ENCODE assay signal across 8 mouse cellular contexts in genomic region chr7:28376011-28376771, GRCm38 (mm10). TPM values are rescaled to one million over a fixed set of nuclear protein-coding genes. Genes with fewer than 3 reads are reported as not detected.
DNase-seq lines count a peak whose midpoint lies in the region; ATAC-seq lines count a peak whose summit lies in the region.

No protein-coding gene starts in this region.

- DNase-seq in urinary bladder, adult 18-20 months (ENCODE audit: low spot score in 2 of 2), result peak; percentile 73 to 86
- no peak for DNase-seq in urinary bladder, postnatal 10 days (ENCODE audit: low spot score)
- DNase-seq in hindbrain, embryonic 14.5 days (ENCODE audit: low spot score), result no peak
- peak; percentile 66 for DNase-seq in neural tube, embryonic 10.5 days (ENCODE audit: extremely low spot score, low spot score)
- DNase-seq in thymus, postnatal 25 days, result peak; percentile 68
- DNase-seq in frontal cortex, postnatal 36 days (ENCODE audit: low spot score in 2 of 2), result no peak

- H3K9me3 ChIP-seq in forebrain, embryonic 16.5 days (ENCODE audit: control insufficient read depth, low read length), result no peaks in the 10 kb centered on the region
- H3K9me3 ChIP-seq in hindbrain, embryonic 14.5 days (ENCODE audit: control insufficient read depth, low read length), result no peaks in the 10 kb centered on the region
- no peaks in the 10 kb centered on the region for H3K9me3 ChIP-seq in liver, embryonic 12.5 days (replicated peaks)

- H3K4me3 ChIP-seq in forebrain, embryonic 16.5 days (replicated peaks; ENCODE audit: low read length), result peak overlapping the region; percentile 53
- H3K4me3 ChIP-seq in hindbrain, embryonic 14.5 days (replicated peaks; ENCODE audit: low read length), result peak overlapping the region; percentile 37
- peak overlapping the region; percentile 69 for H3K4me3 ChIP-seq in liver, embryonic 12.5 days

- peak overlapping the region; percentile 76 for H3K4me2 ChIP-seq in forebrain, embryonic 16.5 days (ENCODE audit: low read length)
- H3K4me2 ChIP-seq in hindbrain, embryonic 14.5 days (replicated peaks), result peak overlapping the region; percentile 83
- peak overlapping the region; percentile 92 for H3K4me2 ChIP-seq in liver, embryonic 12.5 days

- WGBS in forebrain, embryonic 16.5 days, result 6% methylated on average over 30 of the region's 30 CpGs
- WGBS in hindbrain, embryonic 14.5 days, result 5% methylated on average over 28 of the region's 30 CpGs
- WGBS in liver, embryonic 12.5 days (ENCODE audit: insufficient replicate concordance), result 6% methylated on average over 30 of the region's 30 CpGs

- no peaks in the 10 kb centered on the region for H3K27me3 ChIP-seq in forebrain, embryonic 16.5 days (replicated peaks; ENCODE audit: control insufficient read depth, insufficient read depth, low read length)
- H3K27me3 ChIP-seq in hindbrain, embryonic 14.5 days (ENCODE audit: control insufficient read depth, insufficient read depth, low read length), result no peaks in the 10 kb centered on the region
- 0 out of 2 replicates have a peak, but pooled peaks cover 4% of the 10 kb centered on the region for H3K27me3 ChIP-seq in liver, embryonic 12.5 days (replicated peaks)

- peak overlapping the region; percentile 72 for H3K9ac ChIP-seq in forebrain, embryonic 16.5 days (replicated peaks; ENCODE audit: low read depth, low read length)
- H3K9ac ChIP-seq in hindbrain, embryonic 14.5 days, result peak overlapping the region; percentile 61
- H3K9ac ChIP-seq in liver, embryonic 12.5 days, result peak overlapping the region; percentile 71

- ATAC-seq in forebrain, embryonic 16.5 days, result no peak
- ATAC-seq in hindbrain, embryonic 14.5 days (ENCODE audit: low FRiP score), result no peak
- ATAC-seq in liver, embryonic 12.5 days, result no peak

- H3K27ac ChIP-seq in forebrain, embryonic 16.5 days (ENCODE audit: low read length), result peak overlapping the region; percentile 85
- peak overlapping the region; percentile 87 for H3K27ac ChIP-seq in hindbrain, embryonic 14.5 days
- peak overlapping the region; percentile 95 for H3K27ac ChIP-seq in liver, embryonic 12.5 days

- peaks cover 46% of the 10 kb centered on the region for H3K4me1 ChIP-seq in forebrain, embryonic 16.5 days (replicated peaks; ENCODE audit: control insufficient read depth, insufficient read depth, low read length)
- peaks cover 22% of the 10 kb centered on the region; the same call in 1 of the 2 replicates for H3K4me1 ChIP-seq in hindbrain, embryonic 14.5 days (replicated peaks; ENCODE audit: control insufficient read depth, insufficient read depth, low read length)
- peaks cover 88% of the 10 kb centered on the region for H3K4me1 ChIP-seq in liver, embryonic 12.5 days

- H3K36me3 ChIP-seq in forebrain, embryonic 16.5 days (ENCODE audit: control insufficient read depth, insufficient read depth), result no peaks in the 10 kb centered on the region
- H3K36me3 ChIP-seq in hindbrain, embryonic 14.5 days (replicated peaks; ENCODE audit: control insufficient read depth, insufficient read depth), result no peaks in the 10 kb centered on the region
- H3K36me3 ChIP-seq in liver, embryonic 12.5 days, result peaks cover 9% of the 10 kb centered on the region

RNA-seq across cellular contexts. Expression of gene Plekhg2, which starts 3.8 kb away (rescaled TPM):
- polyA plus RNA-seq in forebrain, embryonic 16.5 days (2015; fragmentation: Nextera tagmentation; extraction: Ambion mirVana), result 40.7 and 50.8 TPM in 2 replicates
- polyA plus RNA-seq in hindbrain, embryonic 14.5 days (2014; fragmentation: Nextera tagmentation; extraction: Ambion mirVana), result 21.5 and 25.5 TPM in 2 replicates
- 13.7 and 14.4 TPM in 2 replicates for polyA plus RNA-seq in liver, embryonic 12.5 days (2016; fragmentation: Nextera tagmentation; extraction: Ambion mirVana)

RNA-seq across cellular contexts. Expression of gene Zfp36, which starts 3.9 kb away (rescaled TPM):
- polyA plus RNA-seq in forebrain, embryonic 16.5 days (2015; fragmentation: Nextera tagmentation; extraction: Ambion mirVana), result 6.5 and 6.7 TPM in 2 replicates
- polyA plus RNA-seq in hindbrain, embryonic 14.5 days (2014; fragmentation: Nextera tagmentation; extraction: Ambion mirVana), result 3.0 and 3.7 TPM in 2 replicates
- polyA plus RNA-seq in liver, embryonic 12.5 days (2016; fragmentation: Nextera tagmentation; extraction: Ambion mirVana), result 7.4 and 7.5 TPM in 2 replicates

RNA-seq across cellular contexts. Expression of gene Med29, which starts 16.3 kb away (rescaled TPM):
- 39.9 and 40.2 TPM in 2 replicates for polyA plus RNA-seq in forebrain, embryonic 16.5 days (2015; fragmentation: Nextera tagmentation; extraction: Ambion mirVana)
- 39.2 and 44.5 TPM in 2 replicates for polyA plus RNA-seq in hindbrain, embryonic 14.5 days (2014; fragmentation: Nextera tagmentation; extraction: Ambion mirVana)
- 35.1 and 36.8 TPM in 2 replicates for polyA plus RNA-seq in liver, embryonic 12.5 days (2016; fragmentation: Nextera tagmentation; extraction: Ambion mirVana)

RNA-seq across cellular contexts. Expression of gene Paf1, which starts 16.6 kb away (rescaled TPM):
- 107 and 111 TPM in 2 replicates for polyA plus RNA-seq in forebrain, embryonic 16.5 days (2015; fragmentation: Nextera tagmentation; extraction: Ambion mirVana)
- polyA plus RNA-seq in hindbrain, embryonic 14.5 days (2014; fragmentation: Nextera tagmentation; extraction: Ambion mirVana), result 73.9 and 74.3 TPM in 2 replicates
- polyA plus RNA-seq in liver, embryonic 12.5 days (2016; fragmentation: Nextera tagmentation; extraction: Ambion mirVana), result 36.5 and 42.4 TPM in 2 replicates

RNA-seq across cellular contexts. Expression of gene Rps16, which starts 25.7 kb away (rescaled TPM):
- polyA plus RNA-seq in forebrain, embryonic 16.5 days (2015; fragmentation: Nextera tagmentation; extraction: Ambion mirVana), result 464 and 494 TPM in 2 replicates
- polyA plus RNA-seq in hindbrain, embryonic 14.5 days (2014; fragmentation: Nextera tagmentation; extraction: Ambion mirVana), result 521 and 677 TPM in 2 replicates
- 986 and 994 TPM in 2 replicates for polyA plus RNA-seq in liver, embryonic 12.5 days (2016; fragmentation: Nextera tagmentation; extraction: Ambion mirVana)

Comparison
In these comparisons a context has a peak if more than half of its experiments do, and no peak if none do; other contexts are left out.
1. DNase-seq: peak in urinary bladder, adult 18-20 months (2 of 2), neural tube, embryonic 10.5 days (single experiment) and thymus, postnatal 25 days (single experiment); none in urinary bladder, postnatal 10 days (single experiment), hindbrain, embryonic 14.5 days (single experiment) and frontal cortex, postnatal 36 days (0 of 2).
2. Peak in every context shown above with its lines, with median percentiles within 50 percentile points of each other: H3K27ac ChIP-seq, H3K4me2 ChIP-seq, H3K4me3 ChIP-seq and H3K9ac ChIP-seq.